Mouse (Mus musculus) layer of hippocampus, adult 2 months (tissue): ENCODE results near the gene Tas2r144. TPM values are rescaled to one million over a fixed set of nuclear protein-coding genes. Genes with fewer than 3 reads are reported as not detected.

Experiments used
- DNase-seq, 2 experiments: peaks; one replicate each; pipeline ENCODE4 v3.0.0; 2022; ENCODE audit warnings: low spot score in 2 of 2
- H3K27ac ChIP-seq: fragments of 200-600 bp; 2 replicates; pipeline ENCODE4 v1.8.1; 2022
- H3K4me3 ChIP-seq: fragments of 200-600 bp; 2 replicates; pipeline ENCODE4 v1.8.1; 2022; ENCODE audit warnings: mild to moderate bottlenecking
- CTCF ChIP-seq: fragments of 200-600 bp; conservative IDR thresholded peaks from 2 replicates; pipeline ENCODE4 v1.8.1; 2022; ENCODE audit warnings: antibody characterized with exemption, mild to moderate bottlenecking, moderate library complexity
- total RNA-seq, 2 experiments: library from RNA; stranded (reverse); gene quantifications; 2 replicates each; pipeline ENCODE4 v1.2.3; 2021

The Tas2r144 gene
- total RNA-seq, 2 experiments from 2014 or later: not detected

DNA sequence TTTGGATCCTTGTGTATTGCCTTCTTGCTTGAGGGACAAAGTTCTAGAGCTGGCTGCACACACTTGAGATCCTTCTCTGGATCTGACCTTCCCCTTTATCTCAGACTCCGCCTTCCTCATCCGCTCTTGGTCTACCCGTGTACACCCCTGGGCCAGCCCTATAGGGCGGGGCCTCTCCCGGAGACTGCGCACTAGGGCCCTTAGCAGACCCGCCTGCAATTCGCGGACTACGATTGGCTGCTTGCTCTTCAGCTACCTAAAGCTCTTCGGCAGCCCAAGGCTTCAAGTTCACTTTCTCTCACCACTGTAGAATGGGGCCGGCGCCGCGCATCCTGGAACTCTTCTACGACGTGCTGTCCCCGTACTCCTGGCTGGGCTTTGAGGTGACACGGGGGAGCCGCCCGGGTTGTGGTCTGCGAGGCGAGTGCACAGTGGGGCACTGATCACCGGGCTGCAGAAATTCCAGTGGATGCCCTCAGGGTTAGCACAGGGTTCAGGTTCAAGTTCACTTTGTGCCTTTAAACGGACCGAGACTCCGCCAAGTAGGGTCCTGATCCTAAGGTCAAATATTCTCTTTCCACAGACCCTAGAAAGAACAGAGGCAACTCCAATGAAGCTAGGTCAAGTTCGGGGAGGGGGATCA lies 30.7 kb downstream of the Tas2r144 start, which contains the start of gene Gstk1:
TSS of gene Gstk1 (plus strand) at position 225 of the 643 bp plus-strand sequence.
- peak within 1 kb of the TSS; percentile 75 for H3K27ac ChIP-seq
- TF ChIP-seq CTCF: no peak
- H3K4me3 ChIP-seq: peak within 1 kb of the TSS; percentile 70
- DNase-seq: peak; percentile 61 to 75

DNA sequence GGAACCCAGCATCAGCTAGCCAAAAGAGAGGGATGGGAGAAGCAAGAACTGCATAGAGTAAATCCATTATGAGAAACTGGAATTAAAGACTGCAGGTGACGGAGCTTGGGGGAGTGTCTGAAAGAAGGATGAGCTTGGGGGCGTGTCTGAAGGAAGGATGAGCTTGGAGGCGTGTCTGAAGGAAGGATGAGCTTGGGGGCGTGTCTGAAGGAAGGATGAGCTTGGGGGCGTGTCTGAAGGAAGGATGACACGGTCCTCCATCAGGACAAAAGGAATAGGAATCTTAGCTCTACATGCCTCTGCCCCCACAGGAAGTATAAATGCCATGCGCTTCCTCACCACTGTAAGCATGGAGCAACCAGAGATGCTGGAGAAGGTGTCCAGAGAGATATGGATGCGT lies 32.0 kb downstream of the Tas2r144 start:
- Histone ChIP-seq H3K27ac (no peak overlapping the region), H3K4me3 (no peak overlapping the region)
- no peak for TF ChIP-seq CTCF
- DNase-seq: no peak

DNA sequence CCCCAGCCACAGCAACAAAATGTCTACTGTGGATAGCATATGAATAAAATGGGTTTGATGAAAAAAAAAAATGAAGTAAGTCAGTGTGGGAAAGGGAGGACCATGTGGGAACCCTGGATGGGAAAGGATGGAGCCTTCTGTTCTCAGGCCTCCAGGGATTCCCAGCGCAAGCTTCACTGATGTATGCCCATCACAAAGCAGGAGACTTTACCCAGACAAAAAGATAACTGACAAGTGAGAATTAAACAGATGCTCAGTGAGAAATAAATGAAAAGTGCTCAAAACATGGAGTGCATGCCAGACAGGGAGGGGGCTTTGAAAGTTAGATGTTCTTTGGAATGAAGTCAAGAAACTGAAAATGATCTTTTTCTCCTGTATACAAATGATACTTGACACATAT lies 32.9 kb downstream of the Tas2r144 start:
- TF ChIP-seq CTCF: no peak
- no peak for DNase-seq
- H3K4me3 ChIP-seq: no peak overlapping the region
- no peak overlapping the region for H3K27ac ChIP-seq

DNA sequence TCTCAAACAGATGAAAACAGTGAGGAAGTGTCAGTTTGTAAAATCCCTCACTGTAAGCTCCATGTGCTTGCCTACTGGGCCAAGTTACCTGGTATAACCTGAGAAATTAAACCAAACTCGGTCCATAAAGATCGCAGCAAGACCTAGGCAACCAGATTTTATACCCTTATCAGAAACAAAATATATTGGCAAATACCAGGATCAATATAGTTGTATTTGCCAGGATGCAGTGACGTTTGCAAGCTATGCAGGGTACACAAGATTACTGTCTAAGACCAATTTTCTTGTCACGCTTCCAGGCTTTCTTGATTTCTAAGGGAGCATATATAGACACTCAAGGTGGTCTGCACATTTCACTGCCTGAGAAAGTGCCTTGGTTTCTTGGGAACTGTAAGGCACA lies 36.7 kb downstream of the Tas2r144 start:
- DNase-seq: no peak
- Histone ChIP-seq H3K27ac (no peak overlapping the region), H3K4me3 (no peak overlapping the region)
- TF ChIP-seq CTCF: no peak

DNA sequence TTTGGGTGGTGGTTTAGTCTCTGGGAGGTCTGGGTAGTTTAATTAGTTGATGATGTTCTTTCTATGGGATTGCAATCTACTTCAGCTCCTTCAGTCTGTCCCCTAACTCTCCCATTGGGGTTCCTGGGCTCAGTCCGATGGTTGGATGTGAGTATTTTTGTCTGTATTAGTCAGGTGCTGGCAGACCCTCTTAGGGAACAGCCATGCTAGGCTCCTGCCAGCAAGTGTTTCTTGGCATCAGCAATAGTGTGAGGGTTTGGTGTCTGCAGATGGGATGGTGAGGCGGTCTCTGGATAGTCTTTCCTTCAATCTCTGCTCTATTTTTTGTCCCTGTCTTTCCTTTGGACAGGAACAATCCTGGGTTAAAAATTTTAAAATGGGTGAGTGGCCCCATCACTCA lies 38.0 kb downstream of the Tas2r144 start:
- no peak overlapping the region for H3K27ac ChIP-seq
- H3K4me3 ChIP-seq: no peak overlapping the region
- no peak for DNase-seq
- no peak for TF ChIP-seq CTCF

DNA sequence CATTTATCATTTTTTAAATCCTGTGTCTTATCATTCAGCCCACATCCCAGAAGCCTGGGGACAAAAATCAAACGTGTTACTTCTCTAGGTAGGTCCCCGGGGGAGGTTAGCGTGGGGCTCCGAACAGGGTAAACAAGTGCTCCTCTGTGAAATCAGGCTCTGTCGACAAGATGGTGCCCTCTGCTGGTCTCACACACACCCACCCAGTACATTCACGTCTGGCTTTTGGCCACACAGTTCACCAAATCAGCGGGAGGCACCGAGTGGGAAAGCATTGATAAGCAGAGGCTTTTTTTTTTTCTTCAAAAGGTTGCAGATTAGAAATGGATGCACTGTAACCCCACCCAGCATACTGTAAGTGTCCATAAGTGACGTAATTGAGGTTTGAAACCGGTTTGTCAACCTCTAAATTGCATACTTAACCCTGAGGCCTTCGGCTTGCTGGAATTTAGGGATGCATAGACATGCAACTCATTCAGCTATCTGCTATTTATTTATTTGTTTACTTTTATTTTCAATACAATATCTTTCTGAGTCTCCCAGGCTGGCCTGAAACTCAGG lies 42.3 kb downstream of the Tas2r144 start:
- peak; percentile 81 for TF ChIP-seq CTCF
- peak; percentile 41 to 50 for DNase-seq
- no peak overlapping the region for H3K4me3 ChIP-seq
- H3K27ac ChIP-seq: no peak overlapping the region

DNA sequence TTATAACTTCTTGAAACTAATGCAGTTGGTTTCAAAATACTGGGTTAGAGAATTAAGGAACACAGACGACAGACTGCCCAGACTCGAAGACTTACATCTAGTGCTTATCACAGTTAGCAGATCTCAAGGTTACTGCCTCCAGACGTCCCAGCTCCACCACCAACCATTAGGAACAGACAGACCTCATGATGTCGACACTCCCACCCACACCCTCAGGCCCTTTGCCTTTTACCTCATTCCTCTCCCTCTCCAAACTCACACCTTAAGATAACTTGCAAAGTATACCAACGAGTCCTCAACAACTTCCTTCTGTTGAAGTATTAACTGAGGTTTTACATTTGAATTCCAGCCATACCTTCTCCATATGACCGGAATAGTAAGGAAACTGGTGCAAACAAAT lies 45.3 kb downstream of the Tas2r144 start:
- DNase-seq: no peak
- H3K27ac ChIP-seq: no peak overlapping the region
- H3K4me3 ChIP-seq: no peak overlapping the region
- TF ChIP-seq CTCF: no peak

DNA sequence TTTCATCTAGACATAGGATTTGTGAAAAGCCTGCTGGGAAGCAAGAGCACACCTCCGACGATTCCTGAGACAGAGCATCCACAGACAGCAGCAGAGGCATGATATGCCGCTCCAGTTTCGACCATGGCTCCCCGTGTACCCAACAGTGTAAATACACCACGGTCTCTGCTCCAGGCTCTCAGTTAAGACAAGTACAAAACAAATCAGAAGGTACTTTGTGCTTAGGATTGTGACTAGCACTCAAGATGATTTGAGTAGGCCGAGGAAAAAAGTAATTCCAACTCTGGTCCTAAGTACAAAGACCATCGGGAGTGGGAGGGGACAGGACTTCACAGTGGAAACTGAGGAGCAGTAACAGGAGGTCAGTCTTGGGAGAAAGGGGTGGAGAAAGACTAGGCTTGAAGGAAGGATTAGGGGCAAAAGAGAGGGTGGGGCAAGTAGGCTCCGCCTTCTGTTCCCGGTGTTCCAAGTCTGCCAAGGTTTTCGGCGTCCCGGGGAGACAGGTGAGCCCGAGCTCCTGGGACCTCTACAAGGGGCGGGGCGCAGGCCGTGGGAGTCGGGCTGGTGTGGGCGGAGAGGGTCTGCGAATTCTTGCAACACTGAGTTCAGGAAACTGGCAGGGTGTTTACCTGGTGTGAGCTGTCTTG lies 46.5 kb downstream of the Tas2r144 start, which contains the start of gene Tmem139:
TSS of gene Tmem139 (plus strand) at position 447 of the 647 bp plus-strand sequence.
- TF ChIP-seq CTCF: no peak
- DNase-seq: no peak
- H3K27ac ChIP-seq: no peak within 1 kb of the TSS
- no peak within 1 kb of the TSS for H3K4me3 ChIP-seq

DNA sequence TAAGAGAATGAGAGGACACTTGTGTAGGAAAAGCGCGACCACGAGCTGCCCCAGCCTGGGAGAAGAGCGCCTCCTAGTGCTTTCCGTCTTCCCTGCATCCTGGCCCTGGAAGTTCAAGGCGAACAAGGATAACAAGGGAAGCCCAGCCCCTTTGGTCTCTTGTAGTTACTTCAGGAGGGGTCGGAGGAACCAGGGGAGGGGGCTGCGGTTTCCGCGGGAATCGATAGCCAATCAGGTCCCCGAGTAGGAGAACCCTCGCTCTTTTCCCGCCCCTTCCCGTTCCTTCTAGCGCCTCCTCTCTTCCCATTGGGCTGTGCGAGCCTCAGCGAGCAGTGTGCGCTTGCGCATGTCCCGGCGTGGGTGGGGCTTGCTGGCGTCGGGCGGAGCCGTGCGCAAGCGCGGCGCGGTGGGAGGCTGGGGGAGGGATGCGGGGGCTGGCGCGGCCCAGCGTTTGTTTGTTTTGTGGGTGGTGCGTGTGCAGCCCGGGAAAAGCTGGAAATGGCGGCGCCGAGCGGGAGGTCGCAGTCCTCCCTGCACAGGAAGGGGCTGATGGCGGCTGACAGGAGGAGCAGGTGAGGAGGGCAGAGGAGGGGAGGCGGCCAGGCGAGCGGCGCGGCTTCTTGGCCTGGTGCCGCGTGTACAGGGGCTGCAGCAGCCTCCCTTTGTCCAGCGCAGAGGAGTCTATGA lies 49.6 kb downstream of the Tas2r144 start, which contains the start of gene Casp2:
TSS of gene Casp2 (plus strand) at position 360 of the 687 bp plus-strand sequence.
- peak within 1 kb of the TSS; percentile 94 for H3K27ac ChIP-seq
- DNase-seq: peak; percentile 98 to 99
- H3K4me3 ChIP-seq: peak within 1 kb of the TSS; percentile 73
- peak; percentile 96 for TF ChIP-seq CTCF

Other genes with a start within 250 kb of the Tas2r144 start
- not detected for gene Sval3, start 247.2 kb upstream of the Tas2r144 start, total RNA-seq
- gene Sva, start 176.9 kb upstream of the Tas2r144 start, total RNA-seq: not detected
- gene Tas2r139, start 74.4 kb upstream of the Tas2r144 start, total RNA-seq: not detected
- 10 to 100 TPM; 10.8 to 11.0 TPM for gene Gstk1, start 30.6 kb downstream of the Tas2r144 start, total RNA-seq
- gene Tmem139, start 46.6 kb downstream of the Tas2r144 start, total RNA-seq: not detected
- gene Casp2, start 49.7 kb downstream of the Tas2r144 start, total RNA-seq: 10 to 100 TPM; 22.7 to 25.8 TPM
- 1 to 10 TPM; 4.8 to 6.0 TPM for gene Clcn1, start 71.4 kb downstream of the Tas2r144 start, total RNA-seq
- gene Fam131b, start 109.3 kb downstream of the Tas2r144 start, total RNA-seq: 10 to 100 TPM; 76.1 to 76.4 TPM
- gene Zyx, start 134.3 kb downstream of the Tas2r144 start, total RNA-seq: 10 to 100 TPM; 44.3 to 44.5 TPM
- not detected for gene Epha1, start 157.9 kb downstream of the Tas2r144 start, total RNA-seq
- not detected for gene Tas2r143, start 184.9 kb downstream of the Tas2r144 start, total RNA-seq
- not detected for gene Tas2r135, start 190.1 kb downstream of the Tas2r144 start, total RNA-seq
- not detected for gene Tas2r126, start 219.2 kb downstream of the Tas2r144 start, total RNA-seq
- not detected for gene Olfr458, start 249.9 kb downstream of the Tas2r144 start, total RNA-seq